In genomic region chrX:159116210-159116609, GRCm38 (mm10) we compare ENCODE assay signal across 16 mouse cellular contexts.
"Had no signal": no experiment of that assay in that cellular context is flagged by ENCODE, and none has a peak within 500 bp of the region (broad histone marks: within the 10 kb centered on the region; RNA-seq: fewer than 3 reads in every experiment).

No protein-coding gene starts in this region.

- ATAC-seq: liver, postnatal 0 days; midbrain, embryonic 13.5 days; midbrain, embryonic 15.5 days had no signal

- H3K9me3 ChIP-seq: liver, embryonic 15.5 days; megakaryocyte, embryonic 14.5 days; midbrain, embryonic 13.5 days; midbrain, embryonic 15.5 days; neural tube, embryonic 12.5 days; stomach, embryonic 15.5 days had no signal

- H3K4me3 ChIP-seq: liver, embryonic 15.5 days; megakaryocyte, embryonic 14.5 days; midbrain, embryonic 13.5 days; midbrain, embryonic 15.5 days; neural tube, embryonic 12.5 days; stomach, embryonic 15.5 days had no signal

- H3K27ac ChIP-seq: liver, embryonic 15.5 days; macrophage; midbrain, embryonic 13.5 days; midbrain, embryonic 15.5 days; neural tube, embryonic 12.5 days; stomach, embryonic 15.5 days had no signal

- H3K9ac ChIP-seq: liver, embryonic 15.5 days; liver, postnatal 0 days; lung, embryonic 14.5 days; midbrain, embryonic 13.5 days; midbrain, embryonic 15.5 days; neural tube, embryonic 12.5 days; stomach, embryonic 15.5 days had no signal

- H3K36me3 ChIP-seq: liver, embryonic 15.5 days; midbrain, embryonic 13.5 days; midbrain, embryonic 15.5 days; neural tube, embryonic 12.5 days; stomach, embryonic 15.5 days had no signal

- H3K4me1 ChIP-seq: liver, embryonic 15.5 days; megakaryocyte, embryonic 14.5 days; midbrain, embryonic 13.5 days; midbrain, embryonic 15.5 days; neural tube, embryonic 12.5 days; stomach, embryonic 15.5 days had no signal

- H3K27me3 ChIP-seq: liver, embryonic 15.5 days; midbrain, embryonic 13.5 days; midbrain, embryonic 15.5 days; neural tube, embryonic 12.5 days; stomach, embryonic 15.5 days had no signal

- DNase-seq: liver, postnatal 0 days; lung, embryonic 14.5 days; lung, postnatal 14 days; lung, postnatal 36 days; right cerebral cortex, postnatal 14 days; thymus, adult 18-20 months; thymus, postnatal 14 days; thymus, postnatal 36 days had no signal

- H3K4me2 ChIP-seq: liver, embryonic 15.5 days; lung, embryonic 14.5 days; midbrain, embryonic 11.5 days; midbrain, embryonic 13.5 days; midbrain, embryonic 15.5 days; neural tube, embryonic 12.5 days; stomach, embryonic 15.5 days had no signal
